Mouse (Mus musculus) kidney, adult 2 months (tissue): ENCODE measurements around the gene Rpusd4.

ENCODE experiments used
- CTCF ChIP-seq: fragments of 200-500 bp; conservative IDR thresholded peaks from 2 replicates; pipeline ENCODE4 v1.5.1; 2011; ENCODE audit warnings: low read depth, mild to moderate bottlenecking, control low read depth, low read length, moderate library complexity, mixed read lengths; ENCODE audit not compliant: insufficient read depth, insufficient read length
- POLR2A ChIP-seq: fragments of 200-500 bp; IDR thresholded peaks from one replicate; pipeline ENCODE4 v1.6.1; 2011; ENCODE audit warnings: low read depth, low read length, control low read depth

DNA sequence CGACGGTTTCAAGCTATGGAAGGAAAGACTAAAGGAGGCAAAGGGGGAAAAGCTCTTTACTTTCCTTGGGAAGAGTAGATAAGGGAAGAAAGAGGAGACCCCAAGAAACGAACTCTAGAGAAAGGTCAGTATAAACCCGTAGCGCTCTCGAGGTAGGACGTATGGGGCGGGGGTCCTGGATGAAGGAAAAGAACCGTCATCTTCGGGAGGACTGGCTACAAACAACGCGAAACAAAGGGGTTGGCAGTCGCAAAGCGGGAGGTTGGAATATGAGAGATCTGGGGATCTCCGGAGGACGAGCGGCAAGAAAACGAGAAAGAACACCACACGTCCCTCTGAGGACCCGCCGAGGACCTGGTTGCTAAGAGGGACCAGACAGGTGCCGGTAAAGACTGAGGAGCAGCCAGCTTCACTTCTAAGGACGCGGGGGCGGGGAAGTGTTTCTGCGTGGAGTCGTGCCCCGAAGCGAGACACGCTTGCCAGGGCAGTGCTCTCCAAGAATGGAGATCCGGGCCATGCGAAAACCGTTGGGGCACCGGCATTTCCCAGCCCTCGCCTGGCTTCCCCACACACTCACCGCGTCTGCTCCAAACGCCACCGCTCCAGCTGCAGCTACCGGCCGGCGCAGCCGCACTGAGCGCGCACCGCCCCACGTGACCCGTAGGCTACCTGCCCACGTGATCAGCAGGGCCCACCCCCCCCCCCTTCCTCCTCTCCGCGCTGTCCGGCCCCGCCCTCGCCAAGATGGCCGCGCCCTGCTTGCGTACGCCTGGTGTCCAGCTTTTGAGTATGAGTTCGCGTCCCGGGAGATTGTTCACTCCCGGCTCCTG is at the start of gene Rpusd4, which contains the start of gene Fam118b:
- TF ChIP-seq CTCF (no peak), POLR2A (peak; percentile 94)
